Mouse (Mus musculus): ENCODE measurements at regions not wholly inside any gene's neighbourhood (a gene's known extent, or its start where the extent isn't known, plus 50 kb on each side); places are given as distances from the start of the nearest gene placed in this dataset.
A peak's percentile ranks its signal among the peaks of the same experiment; 100 is the strongest.

DNA sequence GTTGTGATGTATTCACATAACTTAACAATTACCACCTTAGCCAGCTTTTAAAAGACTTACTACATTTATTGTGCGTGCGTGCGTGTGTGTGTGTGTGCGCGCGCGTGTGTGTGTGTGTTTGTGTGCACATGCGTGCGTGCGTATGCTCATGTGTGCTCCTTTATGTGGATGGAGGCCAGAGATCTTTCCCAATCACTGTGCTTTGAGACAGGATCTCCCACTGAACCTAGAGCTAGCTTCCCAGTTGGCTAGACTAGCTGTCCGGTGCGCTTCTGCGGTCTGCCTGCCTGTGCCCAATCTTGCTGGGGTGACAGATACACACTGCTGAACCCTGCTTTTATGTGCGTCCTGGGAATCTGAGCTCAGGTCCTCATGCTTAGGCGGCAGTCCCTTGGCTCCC lies 50.1 kb upstream of the Arhgap29 start:
- DNase-seq: no peak

DNA sequence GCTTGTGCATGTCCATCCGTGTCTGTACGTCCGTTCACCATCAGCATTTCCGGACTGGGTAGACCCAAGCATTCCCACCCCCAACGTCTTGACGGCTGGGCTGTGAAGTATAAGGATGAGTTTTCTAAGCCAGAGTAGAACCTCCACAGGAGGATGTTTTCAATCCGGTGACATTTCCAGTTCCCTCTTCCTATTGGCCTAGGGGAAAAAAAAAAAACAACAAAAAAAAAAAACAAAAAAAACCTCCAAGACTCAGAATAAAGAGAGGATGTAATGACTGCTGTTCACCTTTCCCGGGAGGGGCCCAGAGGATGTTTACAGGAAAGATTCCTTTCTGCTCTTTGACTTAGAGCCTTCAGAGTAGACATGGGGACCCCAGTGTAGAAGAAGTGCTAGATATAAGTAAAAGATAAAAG lies 51.9 kb upstream of the Arhgap29 start:
- no peak for DNase-seq

- DNase-seq: no peak
These were observed 54.3 kb upstream of the Arhgap29 start for GRCm38 (mm10) chr3:121897821-121898574.

DNA sequence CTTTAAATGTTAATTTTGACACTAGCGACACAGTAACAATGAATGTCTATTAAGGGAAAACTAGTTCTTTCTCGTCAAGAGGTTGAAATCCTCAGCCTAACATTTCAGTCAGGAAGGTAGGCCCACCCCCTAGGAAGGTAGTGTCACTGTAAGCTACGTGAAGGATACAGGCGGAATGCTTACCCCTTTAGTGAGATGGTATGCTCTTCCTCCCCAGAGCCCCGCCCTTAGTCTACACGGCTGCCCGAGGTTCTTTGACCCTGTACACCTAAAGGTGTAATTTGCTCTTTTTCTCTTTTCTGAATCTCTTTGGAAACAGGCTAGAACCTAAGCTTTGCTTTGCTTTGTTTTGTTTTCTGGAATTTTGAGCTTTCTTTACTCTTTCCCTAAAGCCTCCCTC lies 58.7 kb upstream of the Arhgap29 start:
- no peak for DNase-seq

DNA sequence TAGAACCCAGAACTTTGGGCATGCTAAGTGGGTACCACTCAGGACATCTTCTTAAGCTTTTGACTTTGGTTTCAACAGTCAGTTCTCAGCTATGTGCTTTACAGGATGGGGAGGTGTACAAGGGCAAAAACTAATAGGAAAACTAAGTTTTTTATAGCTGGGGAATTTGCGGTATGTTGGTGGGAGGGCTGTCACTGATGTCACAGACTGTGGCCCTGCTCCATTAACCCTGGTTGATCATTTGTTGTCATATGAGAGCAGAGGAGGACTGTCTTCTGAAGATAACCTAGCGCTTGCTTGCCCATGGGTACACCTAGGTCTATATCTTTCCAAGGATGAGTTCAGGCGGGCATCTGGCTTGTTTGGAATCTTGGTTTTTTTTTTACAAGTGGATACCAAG lies 59.7 kb upstream of the Arhgap29 start:
- no peak for DNase-seq

DNA sequence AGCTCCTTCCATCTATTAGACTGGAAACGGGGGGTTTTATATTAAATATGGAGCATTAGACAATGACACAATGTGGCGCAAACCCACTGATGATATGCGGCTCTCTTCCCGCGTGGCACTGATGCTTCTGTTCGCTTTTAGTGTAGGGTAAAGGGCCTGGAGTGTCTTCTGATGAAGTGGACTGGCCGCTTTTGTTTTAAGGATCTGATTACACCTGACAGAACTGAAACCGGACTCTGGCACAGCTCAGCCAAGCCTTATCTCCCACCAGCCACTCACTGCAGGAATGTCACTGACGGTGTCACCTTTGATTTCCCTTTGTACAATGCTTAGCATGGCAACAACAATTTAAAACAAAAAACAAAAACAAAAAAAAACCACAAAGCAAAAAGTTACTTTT lies 61.0 kb upstream of the Arhgap29 start:
- no peak for DNase-seq

- no peak for DNase-seq
These were observed 61.8 kb upstream of the Arhgap29 start for GRCm38 (mm10) chr3:121890563-121890962.

GRCm38 (mm10) chr3:121886870-121887605 lies 65.3 kb upstream of the Arhgap29 start:
- no peak for DNase-seq

DNA sequence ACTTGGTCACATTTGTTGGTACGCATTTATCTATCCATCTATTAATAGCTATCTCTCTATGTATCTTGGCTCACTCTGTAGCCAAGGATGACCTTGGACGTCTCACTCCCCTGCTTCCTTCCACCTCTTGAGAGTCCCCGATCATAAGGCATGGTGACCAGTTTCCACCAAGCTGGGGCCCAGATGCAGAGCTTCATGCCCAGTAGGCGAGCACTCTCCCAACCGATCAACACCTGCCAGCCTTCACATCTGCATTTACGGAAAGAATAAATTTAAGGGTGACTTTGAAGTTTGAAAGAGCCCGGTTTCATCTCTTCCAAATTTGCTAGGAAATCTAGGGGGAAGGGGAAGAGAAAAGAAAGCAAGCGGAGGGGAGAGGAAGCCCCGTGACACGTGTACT lies 66.0 kb upstream of the Arhgap29 start:
- no peak for DNase-seq

GRCm38 (mm10) chr3:121885265-121886178 lies 66.8 kb upstream of the Arhgap29 start:
- DNase-seq: no peak

DNA sequence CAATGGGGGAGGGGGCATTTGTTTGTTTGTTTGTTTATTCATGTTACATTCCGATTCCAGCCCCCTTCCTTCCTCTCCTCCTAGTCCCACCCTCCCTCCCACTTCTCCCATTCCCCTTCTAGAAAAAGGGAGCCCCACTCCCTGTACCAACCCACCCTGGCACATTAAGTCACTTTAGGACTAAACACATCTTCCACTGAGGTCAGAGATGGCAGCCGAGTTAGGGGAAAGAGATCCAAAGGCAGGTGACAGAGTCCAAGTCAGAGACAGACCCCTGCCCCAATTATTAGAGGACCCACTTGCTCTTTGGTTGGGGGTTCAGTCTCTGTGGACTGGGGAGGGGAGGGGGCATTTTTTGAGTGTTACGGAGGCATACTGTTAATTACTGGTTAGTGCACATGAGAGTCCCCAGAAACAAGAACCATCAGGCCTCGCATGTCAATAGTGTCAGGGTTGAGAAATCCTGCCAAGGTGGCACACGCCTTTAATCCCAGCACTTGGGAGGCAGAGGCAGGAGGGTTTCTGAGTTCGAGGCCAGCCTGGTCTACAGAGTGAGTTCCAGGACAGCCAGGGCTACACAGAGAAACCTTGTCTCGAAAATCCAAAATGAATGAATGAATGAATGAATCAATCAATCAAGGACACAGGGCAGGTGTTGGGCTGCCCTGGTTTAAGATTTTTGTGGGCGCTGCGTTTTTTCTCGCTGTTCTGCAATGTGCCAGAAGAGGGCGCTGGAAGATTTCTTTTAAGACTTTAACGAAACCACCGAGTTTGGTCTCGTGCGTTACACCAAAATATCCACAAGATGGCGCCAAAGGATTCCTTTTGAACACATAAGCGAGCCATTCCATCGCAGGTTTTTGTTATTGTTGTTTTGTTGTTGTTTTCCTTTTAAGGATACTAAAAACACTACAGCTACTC lies 67.8 kb upstream of the Arhgap29 start:
- DNase-seq: peak; percentile 87

DNA sequence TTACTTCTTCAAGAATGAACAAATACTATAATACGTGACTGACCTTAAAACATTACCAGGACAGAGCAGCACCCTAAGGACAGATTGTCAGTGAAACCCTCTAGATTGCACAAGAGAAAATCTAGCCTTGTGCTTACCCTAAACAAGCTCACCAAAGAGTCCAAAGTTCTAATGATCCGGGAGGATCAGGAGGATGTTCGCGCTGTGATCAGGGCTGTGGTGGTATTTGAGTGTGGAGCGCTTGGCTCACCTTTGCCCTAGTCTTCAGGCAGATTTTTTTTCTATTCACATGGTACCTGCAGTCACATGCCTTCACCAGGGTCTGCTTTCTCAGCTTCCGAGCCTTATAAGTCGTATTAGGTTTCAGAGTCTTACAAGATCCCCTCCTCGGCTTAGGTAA lies 65.3 kb upstream of the Abcd3 start:
- no peak for DNase-seq

GRCm38 (mm10) chr3:121875072-121875471 lies 60.0 kb upstream of the Abcd3 start:
- DNase-seq: no peak

GRCm38 (mm10) chr3:121874576-121874975 lies 59.5 kb upstream of the Abcd3 start:
- DNase-seq: no peak

GRCm38 (mm10) chr3:121873572-121873971 lies 58.5 kb upstream of the Abcd3 start:
- no peak for DNase-seq

- no peak for DNase-seq
These were observed 57.6 kb upstream of the Abcd3 start for GRCm38 (mm10) chr3:121872685-121873084.

DNA sequence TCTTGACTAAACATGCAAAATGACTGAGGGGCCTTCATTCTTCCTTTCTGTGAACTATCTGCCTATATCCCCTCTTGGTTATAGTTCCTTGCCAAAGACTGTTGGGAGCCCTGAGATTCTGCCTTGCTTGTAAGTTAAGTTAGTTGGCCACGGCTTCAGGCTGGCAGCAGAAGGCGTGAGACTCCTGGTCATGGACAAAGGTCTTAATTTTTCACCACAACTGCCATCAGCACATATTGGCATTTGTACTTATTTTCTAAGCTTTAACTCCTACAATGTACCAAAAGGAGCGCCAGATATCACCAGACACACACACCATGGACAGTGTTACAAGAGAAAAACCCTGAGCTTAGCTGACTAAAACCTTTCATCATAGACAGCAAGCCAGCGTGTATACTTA lies 56.7 kb upstream of the Abcd3 start:
- DNase-seq: no peak

- DNase-seq: no peak
These were observed 55.6 kb upstream of the Abcd3 start for GRCm38 (mm10) chr3:121870726-121871125.

- DNase-seq: no peak
These were observed 54.6 kb upstream of the Abcd3 start for GRCm38 (mm10) chr3:121869694-121870093.

GRCm38 (mm10) chr3:121867301-121867700 lies 52.2 kb upstream of the Abcd3 start:
- DNase-seq: no peak

GRCm38 (mm10) chr3:121864734-121865445 lies 49.8 kb upstream of the Abcd3 start:
- DNase-seq: no peak
